Mouse (Mus musculus): ENCODE data around the gene Uts2. TPM values are rescaled to one million over a fixed set of nuclear protein-coding genes. Genes with fewer than 3 reads are reported as not detected.

Gene Uts2
- polyA plus RNA-seq, 1 experiment, result not detected

- Histone ChIP-seq H3K36me3 (ENCODE audit: control insufficient read depth, insufficient read depth) (no peaks in the 10 kb centered on the region), H3K4me2 (ENCODE audit: low read depth) (no peak overlapping the region), H3K79me2 (ENCODE audit: control insufficient read depth, insufficient read depth) (no peaks in the 10 kb centered on the region), H3K27me3 (ENCODE audit: control insufficient read depth, insufficient read depth, insufficient read length) (no peaks in the 10 kb centered on the region), H3ac (ENCODE audit: control insufficient read depth, insufficient read length) (no peak overlapping the region), H3K4me3 (no peak overlapping the region)
- TF ChIP-seq TCF3 (IDR thresholded peaks at IDR 0.05; ENCODE audit: insufficient read length, low read depth) (no peak), POLR2AphosphoS2 (IDR thresholded peaks at IDR 0.05; ENCODE audit: insufficient read length, low read depth) (no peak), SRF (IDR thresholded peaks at IDR 0.05; ENCODE audit: control insufficient read depth, insufficient read length, low read depth) (no peak), MAX (IDR thresholded peaks at IDR 0.05; ENCODE audit: low read depth) (no peak), USF1 (IDR thresholded peaks at IDR 0.05; ENCODE audit: low read depth) (no peak), REST (IDR thresholded peaks at IDR 0.05; ENCODE audit: insufficient read depth, insufficient read length) (no peak), MYOD1 (IDR thresholded peaks at IDR 0.05; ENCODE audit: control insufficient read depth in 1 of 3, insufficient read length in 2 of 3, low read depth in 2 of 3) (no peak), CEBPB (IDR thresholded peaks at IDR 0.05; ENCODE audit: insufficient read depth, poor library complexity, severe bottlenecking) (no peak), E2F4 (IDR thresholded peaks at IDR 0.05; ENCODE audit: insufficient read depth) (no peak), TCF12 (IDR thresholded peaks at IDR 0.05; ENCODE audit: insufficient read depth, poor library complexity, severe bottlenecking) (no peak), POLR2A (IDR thresholded peaks at IDR 0.05; ENCODE audit: insufficient read length, low read depth) (no peak), MYOG (IDR thresholded peaks at IDR 0.05; ENCODE audit: control insufficient read depth in 1 of 3, insufficient read depth in 1 of 3, insufficient read length in 2 of 3, low read depth in 2 of 3) (no peak)
These were observed 16.7 kb upstream of the Uts2 start for GRCm38 (mm10) chr4:150980153-150980552.

GRCm38 (mm10) chr4:150990148-150990547, 6.7 kb upstream of the Uts2 start:
- Histone ChIP-seq H3K4me2 (ENCODE audit: low read depth) (no peak overlapping the region), H3K79me2 (ENCODE audit: control insufficient read depth, insufficient read depth) (no peaks in the 10 kb centered on the region), H3K27me3 (ENCODE audit: control insufficient read depth, insufficient read depth, insufficient read length) (no peaks in the 10 kb centered on the region), H3ac (ENCODE audit: control insufficient read depth, insufficient read length) (no peak overlapping the region), H3K4me3 (no peak overlapping the region), H3K36me3 (ENCODE audit: control insufficient read depth, insufficient read depth) (no peaks in the 10 kb centered on the region)
- TF ChIP-seq SRF (IDR thresholded peaks at IDR 0.05; ENCODE audit: control insufficient read depth, insufficient read length, low read depth) (no peak), TCF3 (IDR thresholded peaks at IDR 0.05; ENCODE audit: insufficient read length, low read depth) (no peak), TCF12 (IDR thresholded peaks at IDR 0.05; ENCODE audit: insufficient read depth, poor library complexity, severe bottlenecking) (no peak), CEBPB (IDR thresholded peaks at IDR 0.05; ENCODE audit: insufficient read depth, poor library complexity, severe bottlenecking) (no peak), POLR2A (IDR thresholded peaks at IDR 0.05; ENCODE audit: insufficient read length, low read depth) (no peak), MAX (IDR thresholded peaks at IDR 0.05; ENCODE audit: low read depth) (no peak), POLR2AphosphoS2 (IDR thresholded peaks at IDR 0.05; ENCODE audit: insufficient read length, low read depth) (no peak)

- Histone ChIP-seq H3K4me2 (ENCODE audit: low read depth) (no peak overlapping the region), H3ac (ENCODE audit: control insufficient read depth, insufficient read length) (no peak overlapping the region), H3K27me3 (ENCODE audit: control insufficient read depth, insufficient read depth, insufficient read length) (no peaks in the 10 kb centered on the region), H3K36me3 (ENCODE audit: control insufficient read depth, insufficient read depth) (no peaks in the 10 kb centered on the region), H3K4me3 (no peak overlapping the region), H3K79me2 (ENCODE audit: control insufficient read depth, insufficient read depth) (no peaks in the 10 kb centered on the region)
- no peak for TF ChIP-seq MYOD1 (IDR thresholded peaks at IDR 0.05; ENCODE audit: control insufficient read depth in 1 of 3, insufficient read length in 2 of 3, low read depth in 2 of 3)
- TF ChIP-seq CEBPB (IDR thresholded peaks at IDR 0.05; ENCODE audit: insufficient read depth, poor library complexity, severe bottlenecking), result no peak
- no peak for TF ChIP-seq POLR2A (IDR thresholded peaks at IDR 0.05; ENCODE audit: insufficient read length, low read depth)
- TF ChIP-seq E2F4 (IDR thresholded peaks at IDR 0.05; ENCODE audit: insufficient read depth), result no peak
- no peak for TF ChIP-seq TCF12 (IDR thresholded peaks at IDR 0.05; ENCODE audit: insufficient read depth, poor library complexity, severe bottlenecking)
- TF ChIP-seq REST (IDR thresholded peaks at IDR 0.05; ENCODE audit: insufficient read depth, insufficient read length), result no peak
- TF ChIP-seq USF1 (IDR thresholded peaks at IDR 0.05; ENCODE audit: low read depth), result no peak
- TF ChIP-seq TCF3 (IDR thresholded peaks at IDR 0.05; ENCODE audit: insufficient read length, low read depth), result no peak
- no peak for TF ChIP-seq MYOG (IDR thresholded peaks at IDR 0.05; ENCODE audit: control insufficient read depth in 1 of 3, insufficient read depth in 1 of 3, insufficient read length in 2 of 3, low read depth in 2 of 3)
- TF ChIP-seq POLR2AphosphoS2 (IDR thresholded peaks at IDR 0.05; ENCODE audit: insufficient read length, low read depth), result no peak
- no peak for TF ChIP-seq SRF (IDR thresholded peaks at IDR 0.05; ENCODE audit: control insufficient read depth, insufficient read length, low read depth)
- TF ChIP-seq MAX (IDR thresholded peaks at IDR 0.05; ENCODE audit: low read depth), result no peak
These were observed 1.7 kb downstream of the Uts2 start for GRCm38 (mm10) chr4:150998626-150999025.

- TF ChIP-seq E2F4 (IDR thresholded peaks at IDR 0.05; ENCODE audit: insufficient read depth), result no peak
- no peak for TF ChIP-seq MYOG (IDR thresholded peaks at IDR 0.05; ENCODE audit: control insufficient read depth in 1 of 3, insufficient read depth in 1 of 3, insufficient read length in 2 of 3, low read depth in 2 of 3)
- no peak for TF ChIP-seq USF1 (IDR thresholded peaks at IDR 0.05; ENCODE audit: low read depth)
- no peak overlapping the region for H3K4me2 ChIP-seq (ENCODE audit: low read depth)
- H3K4me3 ChIP-seq, result no peak overlapping the region
- no peaks in the 10 kb centered on the region for H3K36me3 ChIP-seq (ENCODE audit: control insufficient read depth, insufficient read depth)
- no peak overlapping the region for H3ac ChIP-seq (ENCODE audit: control insufficient read depth, insufficient read length)
- no peaks in the 10 kb centered on the region for H3K79me2 ChIP-seq (ENCODE audit: control insufficient read depth, insufficient read depth)
- no peaks in the 10 kb centered on the region for H3K27me3 ChIP-seq (ENCODE audit: control insufficient read depth, insufficient read depth, insufficient read length)
These were observed 4.5 kb downstream of the Uts2 start for GRCm38 (mm10) chr4:151001397-151001796.

DNA sequence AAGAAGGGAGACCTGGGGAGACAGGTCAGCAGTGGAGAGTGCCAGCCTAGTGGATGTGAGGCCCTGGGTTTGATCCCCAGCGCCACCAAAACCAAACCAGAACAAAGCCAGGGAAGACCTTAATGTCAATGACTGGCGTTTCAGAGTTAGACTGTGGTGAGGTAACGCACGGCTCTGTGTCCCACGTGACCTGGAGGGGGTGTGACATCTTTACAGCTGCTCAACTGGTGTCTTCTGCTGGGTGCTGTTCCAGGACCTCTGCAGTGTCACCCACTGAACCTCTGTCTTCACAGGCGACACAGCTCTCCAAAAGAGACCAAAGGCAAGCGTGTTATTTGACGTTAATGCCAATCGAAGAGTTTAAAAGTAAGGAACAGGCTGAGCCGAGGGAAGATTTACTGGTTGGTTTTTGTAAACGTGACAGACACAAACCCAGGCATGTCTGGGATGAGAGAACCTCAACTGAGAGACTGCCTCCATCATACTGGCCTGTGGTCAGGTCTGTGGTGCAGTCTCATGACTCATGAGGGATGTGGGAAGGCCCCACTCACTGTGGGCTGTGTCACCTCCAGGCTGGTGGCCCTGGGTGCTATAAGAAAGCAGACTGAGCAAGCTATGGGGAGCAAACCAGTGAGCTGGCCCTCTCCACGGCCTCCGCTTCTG, 8.9 kb downstream of the Uts2 start:
- no peaks in the 10 kb centered on the region for H3K27me3 ChIP-seq (ENCODE audit: control insufficient read depth, insufficient read depth, insufficient read length)
- no peak overlapping the region for H3K4me3 ChIP-seq
- H3ac ChIP-seq (ENCODE audit: control insufficient read depth, insufficient read length), result no peak overlapping the region
- peak overlapping the region; percentile 52 for H3K4me2 ChIP-seq (ENCODE audit: low read depth)
- no peaks in the 10 kb centered on the region for H3K36me3 ChIP-seq (ENCODE audit: control insufficient read depth, insufficient read depth)
- TF ChIP-seq USF1 (IDR thresholded peaks at IDR 0.05; ENCODE audit: low read depth), result peak; percentile 81
- no peak for TF ChIP-seq REST (IDR thresholded peaks at IDR 0.05; ENCODE audit: insufficient read depth, insufficient read length)
- no peak for TF ChIP-seq MYOG (IDR thresholded peaks at IDR 0.05; ENCODE audit: control insufficient read depth in 1 of 3, insufficient read depth in 1 of 3, insufficient read length in 2 of 3, low read depth in 2 of 3)
- TF ChIP-seq MYOD1 (IDR thresholded peaks at IDR 0.05; ENCODE audit: control insufficient read depth in 1 of 3, insufficient read length in 2 of 3, low read depth in 2 of 3), result peak in 1 of 3 experiments; percentile 36
- no peak for TF ChIP-seq TCF12 (IDR thresholded peaks at IDR 0.05; ENCODE audit: insufficient read depth, poor library complexity, severe bottlenecking)
- no peak for TF ChIP-seq CEBPB (IDR thresholded peaks at IDR 0.05; ENCODE audit: insufficient read depth, poor library complexity, severe bottlenecking)
- no peak for TF ChIP-seq MAX (IDR thresholded peaks at IDR 0.05; ENCODE audit: low read depth)
- no peak for TF ChIP-seq E2F4 (IDR thresholded peaks at IDR 0.05; ENCODE audit: insufficient read depth)
- TF ChIP-seq TCF3 (IDR thresholded peaks at IDR 0.05; ENCODE audit: insufficient read length, low read depth), result no peak
- TF ChIP-seq POLR2AphosphoS2 (IDR thresholded peaks at IDR 0.05; ENCODE audit: insufficient read length, low read depth), result no peak
- no peak for TF ChIP-seq POLR2A (IDR thresholded peaks at IDR 0.05; ENCODE audit: insufficient read length, low read depth)
- TF ChIP-seq SRF (IDR thresholded peaks at IDR 0.05; ENCODE audit: control insufficient read depth, insufficient read length, low read depth), result no peak
- H3K79me2 ChIP-seq (ENCODE audit: control insufficient read depth, insufficient read depth), result no peaks in the 10 kb centered on the region

Data from myocyte (in vitro differentiated cells).